Mouse (Mus musculus) neural tube, embryonic 14.5 days (tissue): ENCODE data around the gene Ehd4. TPM values are rescaled to one million over a fixed set of nuclear protein-coding genes. Genes with fewer than 3 reads are reported as not detected.

Experiments used
- ATAC-seq: fragments of 200-750 bp; cut with Nextera tagmentation; 2 replicates; pipeline ENCODE4 v1.8.0; 2017; ENCODE audit warnings: low read depth, mild to moderate bottlenecking, moderate TSS enrichment, moderate library complexity
- H3K27ac ChIP-seq: fragments of 300-500 bp; sonication (generic); 2 replicates; pipeline ENCODE4 v1.5.1; 2014; ENCODE audit warnings: low read depth, mild to moderate bottlenecking, control low read depth, low read length, moderate library complexity, mixed read lengths
- H3K27me3 ChIP-seq: fragments of 300-500 bp; sonication (generic); 2 replicates; pipeline ENCODE4 v1.6.1; 2014; ENCODE audit warnings: low read length; ENCODE audit not compliant: control insufficient read depth, insufficient read depth
- H3K36me3 ChIP-seq: fragments of 300-500 bp; sonication (generic); 2 replicates; pipeline ENCODE4 v1.6.1; 2014; ENCODE audit warnings: low read length, mixed read lengths; ENCODE audit not compliant: control insufficient read depth, insufficient read depth
- H3K4me1 ChIP-seq: fragments of 300-500 bp; sonication (generic); 2 replicates; pipeline ENCODE4 v1.6.1; 2014; ENCODE audit warnings: low read length; ENCODE audit not compliant: control insufficient read depth, insufficient read depth
- H3K4me2 ChIP-seq: fragments of 300-500 bp; sonication (generic); 2 replicates; pipeline ENCODE4 v1.6.1; 2014; ENCODE audit warnings: mild to moderate bottlenecking, low read depth, low read length, control low read depth
- H3K4me3 ChIP-seq: fragments of 300-500 bp; sonication (generic); 2 replicates; pipeline ENCODE4 v1.5.1; 2014; ENCODE audit warnings: low read depth, low read length, control low read depth, mixed read lengths
- H3K9ac ChIP-seq: fragments of 300-500 bp; sonication (generic); replicated peaks from 2 replicates; pipeline ENCODE4 v1.6.1; 2014; ENCODE audit warnings: low read depth, mild to moderate bottlenecking, control low read depth, low read length, mixed read lengths
- H3K9me3 ChIP-seq: fragments of 300-500 bp; sonication (generic); 2 replicates; pipeline ENCODE4 v1.6.1; 2016; ENCODE audit warnings: low read length; ENCODE audit not compliant: control insufficient read depth
- WGBS: fragments of 180-500 bp; shearing (Covaris S2); extraction: QIAGEN DNeasy Blood & Tissue Kit; methylation state at CpG from one replicate; pipeline ENCODE4 v1.1.7; 2014; 5-methylcytosine and 5-hydroxymethylcytosine counted together
- polyA plus RNA-seq: library from polyadenylated mRNA; unstranded; fragments of >200 nt; fragmentation: Nextera tagmentation; extraction: Ambion mirVana; gene quantifications from 2 replicates; pipeline ENCODE4 v1.2.1, GENCODE M21; 2014

Ehd4 gene
- polyA plus RNA-seq, 1 experiment from 2014 or later: 8.2 TPM

- Histone ChIP-seq H3K4me1 (no peaks in the 10 kb centered on the region), H3K9me3 (no peaks in the 10 kb centered on the region), H3K27ac (no peak overlapping the region), H3K4me3 (no peak overlapping the region), H3K4me2 (no peak overlapping the region), H3K27me3 (no peaks in the 10 kb centered on the region), H3K9ac (no peak overlapping the region), H3K36me3 (no peaks in the 10 kb centered on the region)
- ATAC-seq: no peak
- WGBS: 91% methylated on average over 10 of the region's 10 CpGs
Measured at GRCm38 (mm10) chr2:120065243-120065642, 89.2 kb downstream of the Ehd4 start.

GRCm38 (mm10) chr2:120064639-120065038 is 89.8 kb downstream of the Ehd4 start:
- H3K4me3 ChIP-seq: no peak overlapping the region
- H3K9ac ChIP-seq: no peak overlapping the region
- no peaks in the 10 kb centered on the region for H3K36me3 ChIP-seq
- H3K27ac ChIP-seq: no peak overlapping the region
- no peaks in the 10 kb centered on the region for H3K27me3 ChIP-seq
- no peak for ATAC-seq
- no peaks in the 10 kb centered on the region for H3K9me3 ChIP-seq
- H3K4me2 ChIP-seq: no peak overlapping the region
- H3K4me1 ChIP-seq: no peaks in the 10 kb centered on the region
- 89% methylated on average over 6 of the region's 6 CpGs for WGBS

DNA sequence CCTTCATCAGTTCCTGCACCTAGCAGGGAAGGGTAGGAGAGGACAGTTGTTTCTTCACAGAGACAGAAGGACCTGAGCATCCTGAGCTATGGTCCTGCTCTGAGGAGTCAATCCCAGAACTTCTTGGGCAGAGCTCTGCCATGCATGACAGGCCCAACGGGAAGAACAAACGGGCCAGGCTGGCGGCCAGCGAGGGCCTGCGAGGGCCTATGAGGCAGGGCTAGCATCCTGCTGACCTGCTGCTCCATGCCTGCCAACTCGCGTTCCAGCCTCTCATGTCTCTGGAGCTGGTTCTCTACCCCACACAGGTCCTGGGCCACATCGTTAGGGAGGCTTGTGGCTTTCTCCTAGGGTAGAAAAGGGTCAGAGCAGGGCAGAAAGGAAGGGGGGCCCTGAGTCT is 92.2 kb downstream of the Ehd4 start:
- Histone ChIP-seq H3K4me3 (no peak overlapping the region), H3K9ac (no peak overlapping the region), H3K36me3 (no peaks in the 10 kb centered on the region), H3K9me3 (no peaks in the 10 kb centered on the region), H3K27me3 (no peaks in the 10 kb centered on the region), H3K27ac (no peak overlapping the region), H3K4me1 (no peaks in the 10 kb centered on the region), H3K4me2 (no peak overlapping the region)
- no peak for ATAC-seq
- WGBS: 85% methylated on average over 8 of the region's 8 CpGs

- Histone ChIP-seq H3K9ac (no peak overlapping the region), H3K36me3 (no peaks in the 10 kb centered on the region), H3K4me2 (no peak overlapping the region), H3K27me3 (no peaks in the 10 kb centered on the region), H3K9me3 (no peaks in the 10 kb centered on the region), H3K4me3 (no peak overlapping the region), H3K4me1 (no peaks in the 10 kb centered on the region), H3K27ac (no peak overlapping the region)
- ATAC-seq: no peak
- 65% methylated on average over 9 of the region's 9 CpGs for WGBS
Measured at GRCm38 (mm10) chr2:120060651-120061050, 93.8 kb downstream of the Ehd4 start.

GRCm38 (mm10) chr2:120060190-120060589 is 94.2 kb downstream of the Ehd4 start:
- H3K4me1 ChIP-seq: no peaks in the 10 kb centered on the region
- H3K27ac ChIP-seq: no peak overlapping the region
- no peaks in the 10 kb centered on the region for H3K9me3 ChIP-seq
- 72% methylated on average over 6 of the region's 6 CpGs for WGBS
- H3K4me2 ChIP-seq: no peak overlapping the region
- no peak overlapping the region for H3K9ac ChIP-seq
- H3K4me3 ChIP-seq: no peak overlapping the region
- no peaks in the 10 kb centered on the region for H3K27me3 ChIP-seq
- H3K36me3 ChIP-seq: no peaks in the 10 kb centered on the region
- ATAC-seq: no peak

DNA sequence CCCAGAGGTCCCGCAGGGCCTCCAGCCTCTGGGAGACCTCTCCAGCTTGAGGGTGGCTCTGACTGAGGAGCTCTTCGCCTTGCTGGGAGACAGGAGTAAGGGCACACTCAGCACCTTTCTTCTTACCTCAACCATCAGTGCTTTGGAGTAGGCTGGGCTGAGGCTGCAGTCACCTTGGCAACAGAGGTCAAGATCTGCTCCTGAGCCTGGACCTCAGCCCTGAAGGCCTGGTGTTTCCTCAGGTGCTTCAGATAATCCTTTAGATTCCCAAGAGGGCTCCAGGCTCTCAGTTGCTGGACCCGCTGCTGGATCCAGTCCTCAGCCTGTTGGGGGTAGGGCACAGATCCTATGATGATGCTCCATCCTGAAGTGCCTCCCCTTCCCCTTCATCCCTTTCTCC is 94.9 kb downstream of the Ehd4 start:
- H3K9me3 ChIP-seq: no peaks in the 10 kb centered on the region
- no peak overlapping the region for H3K9ac ChIP-seq
- WGBS: 85% methylated on average over 3 of the region's 3 CpGs
- no peaks in the 10 kb centered on the region for H3K4me1 ChIP-seq
- H3K36me3 ChIP-seq: no peaks in the 10 kb centered on the region
- no peaks in the 10 kb centered on the region for H3K27me3 ChIP-seq
- no peak overlapping the region for H3K4me3 ChIP-seq
- ATAC-seq: no peak
- no peak overlapping the region for H3K4me2 ChIP-seq
- H3K27ac ChIP-seq: no peak overlapping the region

DNA sequence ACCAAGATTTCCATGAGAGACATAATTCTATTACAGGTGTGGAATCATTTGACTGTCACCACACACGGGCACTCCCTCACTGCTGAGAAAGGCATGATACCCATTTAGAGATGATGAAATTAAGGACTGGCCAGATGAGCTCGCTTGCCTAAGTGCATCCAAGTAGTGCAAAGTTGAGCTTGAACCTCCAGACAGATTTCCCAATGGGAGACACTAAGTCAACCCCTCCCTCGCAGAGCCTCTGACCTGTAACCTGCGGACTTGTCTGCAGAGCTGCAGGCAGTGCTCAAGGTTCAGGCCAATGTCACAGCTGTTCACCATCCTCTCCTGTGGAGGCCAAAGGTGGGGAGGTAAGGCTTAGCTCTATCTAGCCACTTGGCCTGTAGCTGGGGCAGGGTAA is 95.6 kb downstream of the Ehd4 start:
- H3K4me2 ChIP-seq: no peak overlapping the region
- H3K4me1 ChIP-seq: no peaks in the 10 kb centered on the region
- 87% methylated on average over 4 of the region's 4 CpGs for whole genome bisulfite sequencing
- no peak for ATAC-seq
- no peaks in the 10 kb centered on the region for H3K9me3 ChIP-seq
- H3K9ac ChIP-seq: no peak overlapping the region
- no peaks in the 10 kb centered on the region for H3K27me3 ChIP-seq
- H3K4me3 ChIP-seq: no peak overlapping the region
- H3K27ac ChIP-seq: no peak overlapping the region
- H3K36me3 ChIP-seq: no peaks in the 10 kb centered on the region

DNA sequence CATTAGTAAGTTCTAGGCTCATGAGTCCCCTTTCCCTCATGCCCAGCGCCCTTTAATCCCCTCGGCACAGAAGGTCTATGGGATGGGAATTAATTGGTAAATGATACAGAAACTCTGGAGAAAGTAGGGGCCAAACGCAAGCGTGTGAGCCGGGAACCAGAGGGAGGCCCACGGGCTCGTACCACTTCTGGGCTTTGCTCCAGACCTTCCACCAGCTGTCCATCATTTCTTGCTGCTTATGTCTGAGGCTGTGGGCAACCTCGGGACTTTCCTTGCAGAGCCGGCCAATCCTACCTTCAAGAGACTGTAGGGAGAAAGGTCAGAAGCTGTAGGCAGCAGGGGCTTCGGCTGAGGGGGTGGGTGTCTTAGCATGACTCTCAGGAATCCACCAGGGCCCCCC is 98.5 kb downstream of the Ehd4 start:
- no peak overlapping the region for H3K9ac ChIP-seq
- no peak overlapping the region for H3K4me2 ChIP-seq
- no peaks in the 10 kb centered on the region for H3K4me1 ChIP-seq
- H3K27ac ChIP-seq: no peak overlapping the region
- no peaks in the 10 kb centered on the region for H3K27me3 ChIP-seq
- no peak overlapping the region for H3K4me3 ChIP-seq
- H3K9me3 ChIP-seq: no peaks in the 10 kb centered on the region
- ATAC-seq: no peak
- WGBS: 90% methylated on average over 10 of the region's 10 CpGs
- H3K36me3 ChIP-seq: no peaks in the 10 kb centered on the region

- Histone ChIP-seq H3K4me3 (no peak overlapping the region), H3K27me3 (no peaks in the 10 kb centered on the region), H3K36me3 (no peaks in the 10 kb centered on the region), H3K9me3 (no peaks in the 10 kb centered on the region), H3K9ac (no peak overlapping the region), H3K4me2 (no peak overlapping the region), H3K4me1 (no peaks in the 10 kb centered on the region), H3K27ac (no peak overlapping the region)
- ATAC-seq: no peak
- 92% methylated on average over 12 of the region's 12 CpGs for WGBS
Measured at GRCm38 (mm10) chr2:120054771-120055552, 99.4 kb downstream of the Ehd4 start.
